Mouse (Mus musculus): ENCODE data around the gene Prpf3. TPM values are rescaled to one million over a fixed set of nuclear protein-coding genes. Genes with fewer than 3 reads are reported as not detected.
"Not testable (repeated sequence)": the region's sequence is repeated elsewhere in the genome, so short reads cannot be mapped to it uniquely, and the experiment has no call there.

Prpf3 gene
- polyA plus RNA-seq, 1 experiment from 2014 or later = 40.0 TPM

- WGBS = 88% methylated on average over 6 of the region's 6 CpGs
- not testable (repeated sequence) for H3K27ac ChIP-seq; H3K9me3 ChIP-seq; H3K36me3 ChIP-seq (replicated peaks); H3K4me1 ChIP-seq; H3K4me2 ChIP-seq; H3K4me3 ChIP-seq; ATAC-seq (replicated peaks); H3K27me3 ChIP-seq (replicated peaks); H3K9ac ChIP-seq
Measured at GRCm38 (mm10) chr3:95807630-95808029, 48.1 kb downstream of the Prpf3 start.

- H3K4me3 ChIP-seq = no peak overlapping the region
- 97% methylated on average over 1 of the region's 1 CpGs for WGBS
- H3K27me3 ChIP-seq (replicated peaks) = no peaks in the 10 kb centered on the region
- H3K27ac ChIP-seq = no peak overlapping the region
- H3K9ac ChIP-seq = no peak overlapping the region
- no peak for ATAC-seq (replicated peaks)
- 0 out of 2 replicates have a peak, but pooled peaks cover 6% of the 10 kb centered on the region for H3K36me3 ChIP-seq (replicated peaks)
- H3K9me3 ChIP-seq = no peaks in the 10 kb centered on the region
- no peak overlapping the region for H3K4me2 ChIP-seq
- H3K4me1 ChIP-seq = no peaks in the 10 kb centered on the region
Measured at GRCm38 (mm10) chr3:95806677-95807076, 49.0 kb downstream of the Prpf3 start.

DNA sequence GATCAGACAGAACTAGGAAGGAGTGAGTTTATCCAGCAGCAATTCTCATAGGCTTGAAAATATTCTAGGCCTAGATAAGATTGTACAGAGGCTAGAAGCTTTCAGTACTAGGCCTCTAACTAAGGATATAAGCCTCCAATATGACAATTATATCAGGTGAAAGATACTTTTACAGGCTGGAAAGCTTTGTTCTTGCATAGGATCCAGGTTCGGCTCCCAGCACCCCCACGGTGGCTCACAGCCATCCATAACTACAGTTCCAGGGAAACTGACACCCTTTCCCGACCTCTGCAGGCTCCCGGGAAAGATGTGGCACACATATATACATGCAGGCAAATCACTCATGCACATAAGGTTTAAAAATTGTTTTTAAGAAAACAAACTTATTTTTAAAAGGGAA lies 51.8 kb downstream of the Prpf3 start:
- Histone ChIP-seq H3K9me3 (no peaks in the 10 kb centered on the region), H3K4me1 (no peaks in the 10 kb centered on the region), H3K27me3 (replicated peaks) (no peaks in the 10 kb centered on the region), H3K36me3 (replicated peaks) (0 out of 2 replicates have a peak, but pooled peaks cover 6% of the 10 kb centered on the region), H3K4me2 (no peak overlapping the region), H3K9ac (no peak overlapping the region), H3K4me3 (no peak overlapping the region), H3K27ac (no peak overlapping the region)
- ATAC-seq (replicated peaks) = no peak
- 96% methylated on average over 4 of the region's 4 CpGs for WGBS

DNA sequence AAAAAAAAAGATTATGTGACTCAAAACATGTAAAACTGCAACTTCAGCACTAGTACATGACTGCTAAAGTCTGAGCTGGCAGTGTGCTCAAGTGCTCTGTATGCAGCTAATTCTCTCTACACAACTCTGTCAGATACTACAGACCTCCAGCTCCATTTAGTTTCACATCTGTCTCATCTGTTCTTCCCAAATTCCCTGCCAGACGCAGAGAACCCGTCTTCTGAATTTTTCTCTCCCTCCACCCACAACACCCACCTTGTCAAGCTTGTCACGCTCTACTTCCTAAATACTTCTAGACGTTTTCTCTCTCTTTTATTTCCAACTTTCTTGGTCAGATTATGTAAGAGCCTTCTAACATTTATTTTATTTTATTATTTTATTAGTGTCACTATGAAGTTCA lies 56.9 kb downstream of the Prpf3 start:
- H3K4me2 ChIP-seq = no peak overlapping the region
- no peak overlapping the region for H3K4me3 ChIP-seq
- no peak overlapping the region for H3K9ac ChIP-seq
- no peaks in the 10 kb centered on the region for H3K4me1 ChIP-seq
- no peak overlapping the region for H3K27ac ChIP-seq
- H3K36me3 ChIP-seq (replicated peaks) = no peaks in the 10 kb centered on the region
- H3K9me3 ChIP-seq = no peaks in the 10 kb centered on the region
- H3K27me3 ChIP-seq (replicated peaks) = no peaks in the 10 kb centered on the region
- no peak for ATAC-seq (replicated peaks)
- 88% methylated on average over 4 of the region's 4 CpGs for WGBS

GRCm38 (mm10) chr3:95794299-95794698 lies 61.4 kb downstream of the Prpf3 start:
- Histone ChIP-seq H3K9ac (no peak overlapping the region), H3K27ac (no peak overlapping the region), H3K36me3 (replicated peaks) (no peaks in the 10 kb centered on the region), H3K4me3 (no peak overlapping the region), H3K4me1 (no peaks in the 10 kb centered on the region), H3K27me3 (replicated peaks) (no peaks in the 10 kb centered on the region), H3K9me3 (no peaks in the 10 kb centered on the region), H3K4me2 (no peak overlapping the region)
- no peak for ATAC-seq (replicated peaks)
- 84% methylated on average over 1 of the region's 1 CpGs for WGBS

DNA sequence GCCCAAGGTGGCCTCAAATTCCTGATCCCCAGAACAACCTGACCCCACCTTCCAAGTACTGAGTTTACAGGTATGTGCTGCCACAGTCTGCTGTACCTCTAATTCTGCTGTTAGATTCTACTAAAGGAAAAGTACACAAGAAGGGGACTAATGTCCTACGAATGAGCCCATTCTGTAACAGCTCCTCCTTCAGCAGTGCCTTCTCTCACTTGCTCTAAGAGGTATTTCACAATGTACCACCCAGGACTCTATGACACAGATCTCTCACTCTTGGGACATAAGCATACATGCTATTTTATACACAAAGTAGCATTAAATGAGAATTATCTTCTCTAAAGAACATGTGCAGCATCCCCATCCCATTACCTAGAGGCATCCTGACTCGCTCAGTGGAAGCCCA lies 62.0 kb downstream of the Prpf3 start:
- Histone ChIP-seq H3K4me1 (no peaks in the 10 kb centered on the region), H3K27ac (no peak overlapping the region), H3K27me3 (replicated peaks) (no peaks in the 10 kb centered on the region), H3K9ac (no peak overlapping the region), H3K36me3 (replicated peaks) (no peaks in the 10 kb centered on the region), H3K9me3 (no peaks in the 10 kb centered on the region), H3K4me3 (no peak overlapping the region), H3K4me2 (no peak overlapping the region)
- no peak for ATAC-seq (replicated peaks)
- 83% methylated on average over 2 of the region's 2 CpGs for WGBS

GRCm38 (mm10) chr3:95785501-95785900 lies 70.2 kb downstream of the Prpf3 start:
- H3K9ac ChIP-seq = no peak overlapping the region
- 94% methylated on average over 4 of the region's 4 CpGs for WGBS
- H3K27me3 ChIP-seq (replicated peaks) = no peaks in the 10 kb centered on the region
- H3K9me3 ChIP-seq = no peaks in the 10 kb centered on the region
- H3K4me2 ChIP-seq = no peak overlapping the region
- H3K4me3 ChIP-seq = no peak overlapping the region
- peaks cover 32% of the 10 kb centered on the region for H3K36me3 ChIP-seq (replicated peaks)
- no peak overlapping the region for H3K27ac ChIP-seq
- ATAC-seq (replicated peaks) = no peak
- H3K4me1 ChIP-seq = no peaks in the 10 kb centered on the region

Other genes starting within 250 kb of the Prpf3 start
- gene Ensa, start 230.9 kb downstream of the Prpf3 start, polyA plus RNA-seq (2015; fragmentation: Nextera tagmentation; extraction: Ambion mirVana) = 123 and 133 TPM in 2 replicates
- gene Mcl1, start 197.1 kb downstream of the Prpf3 start, polyA plus RNA-seq (2015; fragmentation: Nextera tagmentation; extraction: Ambion mirVana) = 47.8 and 47.9 TPM in 2 replicates
- gene Adamtsl4, start 168.0 kb downstream of the Prpf3 start, polyA plus RNA-seq (2015; fragmentation: Nextera tagmentation; extraction: Ambion mirVana) = 1.0 TPM in 2 replicates
- gene Ecm1, start 116.3 kb downstream of the Prpf3 start, polyA plus RNA-seq (2015; fragmentation: Nextera tagmentation; extraction: Ambion mirVana) = 11.3 and 12.3 TPM in 2 replicates
- gene Tars2, start 95.7 kb downstream of the Prpf3 start, polyA plus RNA-seq (2015; fragmentation: Nextera tagmentation; extraction: Ambion mirVana) = 49.2 and 51.1 TPM in 2 replicates
- gene Rprd2, start 37.0 kb downstream of the Prpf3 start, polyA plus RNA-seq (2015; fragmentation: Nextera tagmentation; extraction: Ambion mirVana) = 22.8 and 25.2 TPM in 2 replicates
- 252 and 260 TPM in 2 replicates for gene Mrps21, start 15.6 kb upstream of the Prpf3 start, polyA plus RNA-seq (2015; fragmentation: Nextera tagmentation; extraction: Ambion mirVana)
- gene Ciart, start 26.4 kb upstream of the Prpf3 start, polyA plus RNA-seq (2015; fragmentation: Nextera tagmentation; extraction: Ambion mirVana) = 5.0 and 5.3 TPM in 2 replicates
- 18.8 and 22.2 TPM in 2 replicates for gene BC028528, start 36.1 kb upstream of the Prpf3 start, polyA plus RNA-seq (2015; fragmentation: Nextera tagmentation; extraction: Ambion mirVana)
- 34.3 and 36.1 TPM in 2 replicates for gene Aph1a, start 38.1 kb upstream of the Prpf3 start, polyA plus RNA-seq (2015; fragmentation: Nextera tagmentation; extraction: Ambion mirVana)
- 10.6 and 11.1 TPM in 2 replicates for gene Car14, start 48.8 kb upstream of the Prpf3 start, polyA plus RNA-seq (2015; fragmentation: Nextera tagmentation; extraction: Ambion mirVana)
- gene Anp32e, start 73.4 kb upstream of the Prpf3 start, polyA plus RNA-seq (2015; fragmentation: Nextera tagmentation; extraction: Ambion mirVana) = 116 and 123 TPM in 2 replicates
- gene Plekho1, start 140.1 kb upstream of the Prpf3 start, polyA plus RNA-seq (2015; fragmentation: Nextera tagmentation; extraction: Ambion mirVana) = 59.3 and 63.1 TPM in 2 replicates
- gene Vps45, start 202.6 kb upstream of the Prpf3 start, polyA plus RNA-seq (2015; fragmentation: Nextera tagmentation; extraction: Ambion mirVana) = 64.4 and 65.6 TPM in 2 replicates
- 7.7 and 8.2 TPM in 2 replicates for gene Otud7b, start 248.6 kb upstream of the Prpf3 start, polyA plus RNA-seq (2015; fragmentation: Nextera tagmentation; extraction: Ambion mirVana)

Measured in midbrain, embryonic 15.5 days (tissue).